18 mouse cellular contexts compared by ENCODE assay signal in the genomic region with DNA sequence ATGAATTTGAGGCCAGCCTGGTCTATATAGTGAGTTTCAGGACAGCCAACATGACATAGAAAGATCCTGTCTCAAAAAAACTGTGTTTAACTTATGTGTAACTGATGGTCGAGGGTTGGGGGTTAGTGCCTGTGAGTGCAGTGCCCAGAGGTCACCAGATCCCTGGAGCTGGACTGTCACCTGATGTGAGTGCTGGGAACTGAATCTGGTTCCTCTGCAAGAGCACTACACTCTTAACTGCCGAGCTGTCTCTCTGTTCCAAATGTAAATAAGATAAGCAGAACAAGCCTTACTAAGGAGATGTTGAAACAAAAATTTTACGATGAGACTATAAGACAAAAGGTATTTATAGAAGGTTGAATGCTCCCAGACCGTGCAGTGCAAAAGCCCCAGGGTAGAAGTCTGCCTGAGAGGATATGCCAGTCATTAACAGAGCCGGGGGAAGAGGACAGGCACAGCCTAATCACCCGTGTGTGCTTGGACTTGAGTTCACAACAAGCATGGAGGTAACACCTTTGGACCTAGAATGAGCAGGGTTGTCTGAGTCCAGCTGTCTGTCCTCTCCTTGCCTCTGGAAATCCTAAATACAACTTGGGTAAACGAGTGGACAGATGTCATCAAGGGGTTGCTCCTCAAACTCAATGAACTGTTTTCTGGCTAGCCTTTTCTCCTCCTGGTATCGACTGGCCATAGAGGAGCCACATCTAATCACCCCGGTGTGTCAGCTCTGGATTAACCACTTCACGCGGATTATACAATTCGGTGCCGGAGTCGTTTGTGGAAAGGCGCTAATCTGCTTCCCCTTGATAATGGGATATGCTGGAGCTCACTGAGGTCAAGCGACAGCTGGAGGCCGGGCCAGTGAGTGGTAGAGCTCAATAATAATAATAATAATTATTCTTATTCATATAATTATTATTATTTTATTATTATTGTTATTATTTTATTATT. TPM values are rescaled to one million over a fixed set of nuclear protein-coding genes. Genes with fewer than 3 reads are reported as not detected.
A peak's percentile ranks its signal among the peaks of the same experiment; 100 is the strongest.
DNase-seq lines count a peak whose midpoint lies in the region; ATAC-seq and TF ChIP-seq lines count a peak whose summit lies in the region.
"Had no signal": no experiment of that assay in that cellular context is flagged by ENCODE, and none has a peak within 500 bp of the region (broad histone marks: within the 10 kb centered on the region; RNA-seq: fewer than 3 reads in every experiment).

No protein-coding gene starts in this region.

- no peak overlapping the region for H3K27ac ChIP-seq in kidney, embryonic 14.5 days (ENCODE audit: low read depth, low read length)
- peak overlapping the region; percentile 28 for H3K27ac ChIP-seq in bone marrow, adult 2 months (ENCODE audit: control insufficient read depth, insufficient read depth, low read depth, low read length, poor library complexity)
- H3K27ac ChIP-seq in intestine, postnatal 0 days (ENCODE audit: low read depth, low read length), result peak overlapping the region; percentile 7; the same call in 1 of the 2 replicates
- H3K27ac ChIP-seq in liver, postnatal 0 days (ENCODE audit: low read depth), result peak overlapping the region; percentile 97
- no peak overlapping the region for H3K27ac ChIP-seq in forebrain, embryonic 16.5 days (ENCODE audit: low read length)
- H3K27ac ChIP-seq: heart, embryonic 15.5 days; hindbrain, embryonic 14.5 days; neural tube, embryonic 12.5 days had no signal

- no peak for TF ChIP-seq CTCF in bone marrow, adult 2 months (IDR thresholded peaks at IDR 0.05; ENCODE audit: control insufficient read depth, insufficient read depth, low read length)
- no peak for TF ChIP-seq CTCF in intestine, postnatal 0 days (IDR thresholded peaks at IDR 0.05; ENCODE audit: low read depth)
- TF ChIP-seq CTCF in liver, postnatal 0 days (IDR thresholded peaks at IDR 0.05; ENCODE audit: low read depth), result no peak

- no peak for ATAC-seq in kidney, embryonic 14.5 days (ENCODE audit: low FRiP score, low TSS enrichment)
- peak; percentile 61 for ATAC-seq in intestine, postnatal 0 days
- ATAC-seq in liver, postnatal 0 days, result no peak
- no peak for ATAC-seq in forebrain, embryonic 16.5 days
- ATAC-seq: CD4-positive, CD25-positive, alpha-beta regulatory T cell, adult 4 months had no signal

- no peak for TF ChIP-seq EP300 in liver, postnatal 0 days (IDR thresholded peaks at IDR 0.05; ENCODE audit: low read depth)

- H3K9ac ChIP-seq in kidney, embryonic 14.5 days (ENCODE audit: low read depth, low read length), result no peak overlapping the region
- no peak overlapping the region for H3K9ac ChIP-seq in intestine, postnatal 0 days (ENCODE audit: low read depth, low read length)
- H3K9ac ChIP-seq in liver, postnatal 0 days (replicated peaks), result peak overlapping the region; percentile 32; the same call in 1 of the 2 replicates
- no peak overlapping the region for H3K9ac ChIP-seq in forebrain, embryonic 16.5 days (replicated peaks; ENCODE audit: low read depth, low read length)
- H3K9ac ChIP-seq: heart, embryonic 15.5 days; hindbrain, embryonic 14.5 days; neural tube, embryonic 12.5 days had no signal

- no peak for TF ChIP-seq POLR2A in bone marrow, adult 2 months (IDR thresholded peaks at IDR 0.05; ENCODE audit: borderline replicate concordance, control insufficient read depth, low read depth, low read length)

- H3K4me1 ChIP-seq in kidney, embryonic 14.5 days (ENCODE audit: control insufficient read depth, insufficient read depth, low read length), result peaks cover 6% of the 10 kb centered on the region; the same call in 1 of the 2 replicates
- peaks cover 8% of the 10 kb centered on the region for H3K4me1 ChIP-seq in bone marrow, adult 2 months (ENCODE audit: control insufficient read depth, insufficient read depth, low read length)
- 0 out of 2 replicates have a peak, but pooled peaks cover 3% of the 10 kb centered on the region for H3K4me1 ChIP-seq in intestine, postnatal 0 days (replicated peaks; ENCODE audit: control insufficient read depth, insufficient read depth, low read length)
- H3K4me1 ChIP-seq in liver, postnatal 0 days (ENCODE audit: insufficient read depth), result peaks cover 90% of the 10 kb centered on the region
- peaks cover 5% of the 10 kb centered on the region for H3K4me1 ChIP-seq in forebrain, embryonic 16.5 days (replicated peaks; ENCODE audit: control insufficient read depth, insufficient read depth, low read length)

- H3K4me3 ChIP-seq in kidney, embryonic 14.5 days (ENCODE audit: low read length), result no peak overlapping the region
- H3K4me3 ChIP-seq in bone marrow, adult 2 months (replicated peaks; ENCODE audit: control insufficient read depth, low read depth, low read length), result no peak overlapping the region
- no peak overlapping the region for H3K4me3 ChIP-seq in intestine, postnatal 0 days (ENCODE audit: low read depth, low read length)
- no peak overlapping the region for H3K4me3 ChIP-seq in liver, postnatal 0 days (ENCODE audit: low read depth, low read length)
- no peak overlapping the region for H3K4me3 ChIP-seq in forebrain, embryonic 16.5 days (replicated peaks; ENCODE audit: low read length)
- H3K4me3 ChIP-seq: heart, embryonic 15.5 days; neural tube, embryonic 12.5 days had no signal

- H3K9me3 ChIP-seq in kidney, embryonic 14.5 days (ENCODE audit: control insufficient read depth, low read length), result no peaks in the 10 kb centered on the region
- H3K9me3 ChIP-seq in intestine, postnatal 0 days (ENCODE audit: control insufficient read depth), result no peaks in the 10 kb centered on the region
- H3K9me3 ChIP-seq in liver, postnatal 0 days (ENCODE audit: low read length), result no peaks in the 10 kb centered on the region
- no peaks in the 10 kb centered on the region for H3K9me3 ChIP-seq in forebrain, embryonic 16.5 days (ENCODE audit: control insufficient read depth, low read length)
- H3K9me3 ChIP-seq: heart, embryonic 15.5 days; neural tube, embryonic 12.5 days had no signal

- DNase-seq in kidney, adult 8-10 months, result peak; percentile 70 to 84
- DNase-seq in liver, postnatal 0 days, result no peak
- no peak for DNase-seq in thymus, adult 18-20 months
- DNase-seq: cerebellum, adult 11-12 months; gastrocnemius, postnatal 36 days; lung, adult 18-20 months; lung, postnatal 4 days; right cerebral cortex, adult 18-20 months; thymus, adult 2 months had no signal

- WGBS in kidney, embryonic 14.5 days, result 70% methylated on average over 17 of the region's 17 CpGs
- WGBS in bone marrow, adult 2 months, result 70% methylated on average over 17 of the region's 17 CpGs
- 51% methylated on average over 17 of the region's 17 CpGs for WGBS in intestine, postnatal 0 days
- 53% methylated on average over 17 of the region's 17 CpGs for WGBS in liver, postnatal 0 days (ENCODE audit: insufficient replicate concordance)
- WGBS in forebrain, embryonic 16.5 days, result 75% methylated on average over 17 of the region's 17 CpGs

- no peak overlapping the region for H3K4me2 ChIP-seq in kidney, embryonic 14.5 days (replicated peaks; ENCODE audit: low read depth, low read length)
- H3K4me2 ChIP-seq in intestine, postnatal 0 days (replicated peaks; ENCODE audit: low read depth), result no peak overlapping the region
- peak overlapping the region; percentile 36; the same call in 1 of the 2 replicates for H3K4me2 ChIP-seq in liver, postnatal 0 days (ENCODE audit: low read depth, low read length)
- no peak overlapping the region for H3K4me2 ChIP-seq in forebrain, embryonic 16.5 days (ENCODE audit: low read length)
- H3K4me2 ChIP-seq: heart, embryonic 15.5 days; hindbrain, embryonic 14.5 days; neural tube, embryonic 12.5 days had no signal

- no peaks in the 10 kb centered on the region for H3K27me3 ChIP-seq in kidney, embryonic 14.5 days (ENCODE audit: control insufficient read depth, insufficient read depth, low read length)
- H3K27me3 ChIP-seq in intestine, postnatal 0 days (replicated peaks; ENCODE audit: control insufficient read depth, insufficient read depth, low read length), result no peaks in the 10 kb centered on the region
- H3K27me3 ChIP-seq in liver, postnatal 0 days (ENCODE audit: insufficient read depth, low read length), result no peaks in the 10 kb centered on the region
- peaks cover 3% of the 10 kb centered on the region; the same call in 1 of the 2 replicates for H3K27me3 ChIP-seq in forebrain, embryonic 16.5 days (replicated peaks; ENCODE audit: control insufficient read depth, insufficient read depth, low read length)
- H3K27me3 ChIP-seq: heart, embryonic 15.5 days; neural tube, embryonic 12.5 days had no signal

- no peaks in the 10 kb centered on the region for H3K36me3 ChIP-seq in kidney, embryonic 14.5 days (ENCODE audit: control insufficient read depth, insufficient read depth, low read length)
- no peaks in the 10 kb centered on the region for H3K36me3 ChIP-seq in intestine, postnatal 0 days (ENCODE audit: control insufficient read depth, insufficient read depth)
- H3K36me3 ChIP-seq in liver, postnatal 0 days (replicated peaks; ENCODE audit: insufficient read depth, low read length), result peaks cover 62% of the 10 kb centered on the region
- no peaks in the 10 kb centered on the region for H3K36me3 ChIP-seq in forebrain, embryonic 16.5 days (ENCODE audit: control insufficient read depth, insufficient read depth)
- H3K36me3 ChIP-seq: heart, embryonic 15.5 days; neural tube, embryonic 12.5 days had no signal

RNA-seq across cellular contexts. Expression of gene Gm10300, which starts 11.3 kb away (rescaled TPM):
- 0.09 TPM in 1 of 2 replicates, not detected in the other for polyA plus RNA-seq in kidney, embryonic 14.5 days (2014; fragmentation: Nextera tagmentation; extraction: Ambion mirVana)
- polyA plus RNA-seq in bone marrow, adult 2 months (2011; ENCODE audit: insufficient read depth, insufficient read length, low replicate concordance, missing spikeins), result 0.65 and 0.70 TPM in 2 replicates
- polyA plus RNA-seq in intestine, postnatal 0 days (2015; fragmentation: Nextera tagmentation; extraction: Ambion mirVana), result 0.08 and 0.09 TPM in 2 replicates
- 0.18 and 0.28 TPM in 2 replicates for polyA plus RNA-seq in liver, postnatal 0 days (2015; fragmentation: Nextera tagmentation; extraction: Ambion mirVana)
- not detected in 2 replicates for polyA plus RNA-seq in forebrain, embryonic 16.5 days (2015; fragmentation: Nextera tagmentation; extraction: Ambion mirVana)
- polyA plus RNA-seq: CD4-positive, CD25-positive, alpha-beta regulatory T cell, adult 4 months; frontal cortex, adult 2 months; hindbrain, embryonic 14.5 days; neural tube, embryonic 12.5 days had no signal

RNA-seq across cellular contexts. Expression of gene Epb41, which starts 11.9 kb away (rescaled TPM):
- 52.5 and 78.5 TPM in 2 replicates for polyA plus RNA-seq in kidney, embryonic 14.5 days (2014; fragmentation: Nextera tagmentation; extraction: Ambion mirVana)
- 298 and 306 TPM in 2 replicates for polyA plus RNA-seq in bone marrow, adult 2 months (2011; ENCODE audit: insufficient read depth, insufficient read length, low replicate concordance, missing spikeins)
- polyA plus RNA-seq in intestine, postnatal 0 days (2015; fragmentation: Nextera tagmentation; extraction: Ambion mirVana), result 22.2 TPM in 2 replicates
- polyA plus RNA-seq in liver, postnatal 0 days (2015; fragmentation: Nextera tagmentation; extraction: Ambion mirVana), result 65.7 and 75.1 TPM in 2 replicates
- 74.1 and 91.8 TPM in 2 replicates for polyA plus RNA-seq in forebrain, embryonic 16.5 days (2015; fragmentation: Nextera tagmentation; extraction: Ambion mirVana)

Comparison
In these comparisons a context has a peak if more than half of its experiments do, and no peak if none do; other contexts are left out.
1. DNase-seq: peak in kidney, adult 8-10 months (2 of 2); none in liver, postnatal 0 days (single experiment) and thymus, adult 18-20 months (0 of 2).
2. H3K27ac ChIP-seq: peak in bone marrow, adult 2 months (single experiment), intestine, postnatal 0 days (single experiment) and liver, postnatal 0 days (single experiment); none in kidney, embryonic 14.5 days (single experiment) and forebrain, embryonic 16.5 days (single experiment).